Mouse (Mus musculus) limb, embryonic 13.5 days (tissue): ENCODE data around the gene Use1. TPM values are rescaled to one million over a fixed set of nuclear protein-coding genes. Genes with fewer than 3 reads are reported as not detected.
A peak's percentile ranks its signal among the peaks of the same experiment; 100 is the strongest.

ENCODE experiments used
- ATAC-seq: fragments of 200-750 bp; cut with Nextera tagmentation; 2 replicates; pipeline ENCODE4 v1.8.0; 2017; ENCODE audit warnings: low read depth, moderate number of reproducible peaks, moderate TSS enrichment; ENCODE audit not compliant: low FRiP score
- H3K27ac ChIP-seq: fragments of 300-500 bp; sonication (generic); 2 replicates; pipeline ENCODE4 v1.5.1; 2015; ENCODE audit warnings: inconsistent platforms, mild to moderate bottlenecking, moderate library complexity
- H3K27me3 ChIP-seq: fragments of 300-500 bp; sonication (generic); 2 replicates; pipeline ENCODE4 v1.6.1; 2015; ENCODE audit warnings: mild to moderate bottlenecking, inconsistent platforms
- H3K36me3 ChIP-seq: fragments of 300-500 bp; sonication (generic); 2 replicates; pipeline ENCODE4 v1.6.1; 2015; ENCODE audit warnings: inconsistent platforms, mild to moderate bottlenecking, moderate library complexity
- H3K4me1 ChIP-seq: fragments of 300-500 bp; sonication (generic); 2 replicates; pipeline ENCODE4 v1.6.1; 2015; ENCODE audit warnings: inconsistent platforms
- H3K4me2 ChIP-seq: fragments of 300-500 bp; sonication (generic); replicated peaks from 2 replicates; pipeline ENCODE4 v1.6.1; 2015; ENCODE audit warnings: inconsistent platforms, mild to moderate bottlenecking, moderate library complexity
- H3K4me3 ChIP-seq: fragments of 300-500 bp; sonication (generic); 2 replicates; pipeline ENCODE4 v1.5.1; 2015; ENCODE audit warnings: moderate library complexity, mild to moderate bottlenecking, inconsistent platforms
- H3K9ac ChIP-seq: fragments of 300-500 bp; sonication (generic); 2 replicates; pipeline ENCODE4 v1.6.1; 2015; ENCODE audit warnings: mild to moderate bottlenecking, inconsistent platforms
- H3K9me3 ChIP-seq: fragments of 300-500 bp; sonication (generic); 2 replicates; pipeline ENCODE4 v1.6.1; 2016; ENCODE audit warnings: inconsistent platforms
- WGBS: fragments of 180-500 bp; shearing (Covaris S2); methylation state at CpG from one replicate; pipeline ENCODE4 v1.1.7; 2015; 5-methylcytosine and 5-hydroxymethylcytosine counted together
- polyA plus RNA-seq: library from polyadenylated mRNA; unstranded; fragments of >200 nt; fragmentation: Nextera tagmentation; extraction: Ambion mirVana; gene quantifications from 2 replicates; pipeline ENCODE4 v1.2.1, GENCODE M21; 2015

Gene Use1
- polyA plus RNA-seq, 1 experiment from 2014 or later = 108 TPM

- Histone ChIP-seq H3K4me2 (peak overlapping the region; percentile 30; the same call in 1 of the 2 replicates), H3K36me3 (peaks cover 14% of the 10 kb centered on the region), H3K4me1 (peaks cover 12% of the 10 kb centered on the region), H3K27ac (no peak overlapping the region), H3K9ac (no peak overlapping the region), H3K4me3 (no peak overlapping the region), H3K27me3 (no peaks in the 10 kb centered on the region), H3K9me3 (no peaks in the 10 kb centered on the region)
- ATAC-seq = no peak
- 89% methylated on average over 10 of the region's 10 CpGs for WGBS
Observed at GRCm38 (mm10) chr8:71395071-71395470, 28.4 kb downstream of the Use1 start.

GRCm38 (mm10) chr8:71395629-71396028, 29.0 kb downstream of the Use1 start, which contains the start of gene Ushbp1:
Ushbp1 (minus strand) TSS chr8:71395802.
- H3K9ac ChIP-seq = no peak within 1 kb of the TSS
- H3K27ac ChIP-seq = peak within 1 kb of the TSS; percentile 58; the same call in 1 of the 2 replicates
- peak within 1 kb of the TSS; percentile 84 for H3K4me2 ChIP-seq
- no peaks in the 10 kb centered on the region for H3K27me3 ChIP-seq
- H3K36me3 ChIP-seq = peaks cover 18% of the 10 kb centered on the region
- peaks cover 12% of the 10 kb centered on the region for H3K4me1 ChIP-seq
- H3K4me3 ChIP-seq = peak within 1 kb of the TSS; percentile 85
- 88% methylated on average over 9 of the region's 9 CpGs for WGBS
- no peaks in the 10 kb centered on the region for H3K9me3 ChIP-seq
- ATAC-seq = no peak

DNA sequence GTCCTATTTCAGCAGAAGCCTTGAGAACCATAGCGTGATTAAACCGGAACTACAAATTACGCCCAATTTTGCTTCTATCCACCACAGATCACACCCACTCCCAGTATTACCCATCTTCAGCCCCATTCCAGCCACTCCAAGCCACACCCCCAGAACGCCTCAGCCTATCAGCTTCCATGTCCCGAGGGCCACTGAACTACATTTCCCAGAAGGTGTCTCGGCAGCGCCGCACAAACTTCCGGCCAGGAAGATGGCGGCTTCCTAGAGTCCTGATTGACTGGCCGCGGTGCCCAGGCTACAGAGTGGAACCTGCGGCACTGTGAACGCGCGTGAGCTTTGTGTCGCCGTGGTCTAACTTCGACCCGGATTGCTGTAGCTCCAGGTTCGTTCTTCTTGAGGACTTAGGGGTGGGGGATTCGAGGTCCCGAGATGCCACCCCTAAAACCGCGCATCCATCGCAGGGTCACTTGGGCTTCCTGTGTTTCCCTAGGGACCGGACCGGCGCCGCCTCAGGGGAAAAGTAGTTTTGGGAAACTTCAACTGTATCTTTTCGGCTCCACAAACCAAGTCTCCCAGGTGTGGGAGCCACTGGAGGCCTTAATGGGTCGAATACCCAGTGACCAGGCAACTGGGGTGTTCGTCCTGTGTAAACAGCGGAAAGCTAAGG, 30.1 kb downstream of the Use1 start, which contains the start of gene Babam1:
TSS of gene Babam1 (plus strand) at position 223 of the 667 bp plus-strand sequence.
- Histone ChIP-seq H3K36me3 (peaks cover 21% of the 10 kb centered on the region), H3K9me3 (no peaks in the 10 kb centered on the region), H3K4me2 (peak within 1 kb of the TSS; percentile 84), H3K4me3 (peak within 1 kb of the TSS; percentile 85), H3K27ac (peak within 1 kb of the TSS; percentile 58; the same call in 1 of the 2 replicates), H3K4me1 (peaks cover 12% of the 10 kb centered on the region), H3K9ac (peak within 1 kb of the TSS; percentile 81), H3K27me3 (no peaks in the 10 kb centered on the region)
- WGBS = 1% methylated on average over 34 of the region's 34 CpGs
- ATAC-seq = peak; percentile 96

DNA sequence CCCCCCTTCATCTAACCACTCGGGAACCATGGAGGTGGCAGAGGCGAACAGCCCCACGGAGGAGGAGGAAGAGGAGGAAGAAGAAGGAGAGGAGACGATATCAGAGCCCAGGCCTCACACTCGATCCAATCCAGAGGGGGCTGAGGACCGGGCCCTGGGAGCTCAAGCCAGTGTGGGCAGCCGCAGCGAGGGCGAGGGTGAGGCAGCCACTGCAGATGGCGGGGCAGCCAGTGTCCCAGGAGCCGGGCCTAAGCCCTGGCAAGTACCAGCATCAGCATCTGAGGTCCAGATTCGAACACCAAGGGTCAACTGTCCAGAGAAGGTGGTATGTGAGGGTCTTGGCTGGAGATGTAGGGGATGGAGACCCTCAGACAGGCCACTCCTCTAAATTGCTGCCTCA, 31.1 kb downstream of the Use1 start:
- peak overlapping the region; percentile 85 for H3K4me3 ChIP-seq
- ATAC-seq = no peak
- H3K27ac ChIP-seq = no peak overlapping the region
- no peaks in the 10 kb centered on the region for H3K9me3 ChIP-seq
- WGBS = 86% methylated on average over 12 of the region's 12 CpGs
- peak overlapping the region; percentile 84 for H3K4me2 ChIP-seq
- peak overlapping the region; percentile 81 for H3K9ac ChIP-seq
- H3K36me3 ChIP-seq = peaks cover 21% of the 10 kb centered on the region
- no peaks in the 10 kb centered on the region for H3K27me3 ChIP-seq
- H3K4me1 ChIP-seq = peaks cover 12% of the 10 kb centered on the region

- Histone ChIP-seq H3K9ac (no peak overlapping the region), H3K4me2 (no peak overlapping the region), H3K27ac (no peak overlapping the region), H3K9me3 (no peaks in the 10 kb centered on the region), H3K27me3 (no peaks in the 10 kb centered on the region), H3K4me3 (no peak overlapping the region), H3K4me1 (peaks cover 12% of the 10 kb centered on the region), H3K36me3 (peaks cover 26% of the 10 kb centered on the region)
- 92% methylated on average over 2 of the region's 2 CpGs for WGBS
- no peak for ATAC-seq
Observed at GRCm38 (mm10) chr8:71400826-71401225, 34.2 kb downstream of the Use1 start.

- no peak for ATAC-seq
- H3K4me1 ChIP-seq = peaks cover 12% of the 10 kb centered on the region
Observed at GRCm38 (mm10) chr8:71401454-71401853, 34.8 kb downstream of the Use1 start.

GRCm38 (mm10) chr8:71402446-71402964, 35.9 kb downstream of the Use1 start:
- no peak for ATAC-seq
- H3K4me3 ChIP-seq = no peak overlapping the region
- WGBS = 87% methylated on average over 9 of the region's 9 CpGs
- H3K9ac ChIP-seq = no peak overlapping the region
- H3K27me3 ChIP-seq = no peaks in the 10 kb centered on the region
- H3K4me2 ChIP-seq = no peak overlapping the region
- no peak overlapping the region for H3K27ac ChIP-seq
- no peaks in the 10 kb centered on the region for H3K9me3 ChIP-seq
- peaks cover 19% of the 10 kb centered on the region for H3K4me1 ChIP-seq
- peaks cover 31% of the 10 kb centered on the region for H3K36me3 ChIP-seq

More at GRCm38 (mm10) chr8:71401454-71401853, 34.8 kb downstream of the Use1 start:
- Histone ChIP-seq H3K9ac (no peak overlapping the region), H3K9me3 (no peaks in the 10 kb centered on the region), H3K27me3 (no peaks in the 10 kb centered on the region), H3K4me3 (no peak overlapping the region), H3K27ac (no peak overlapping the region), H3K36me3 (peaks cover 26% of the 10 kb centered on the region), H3K4me2 (no peak overlapping the region)

DNA sequence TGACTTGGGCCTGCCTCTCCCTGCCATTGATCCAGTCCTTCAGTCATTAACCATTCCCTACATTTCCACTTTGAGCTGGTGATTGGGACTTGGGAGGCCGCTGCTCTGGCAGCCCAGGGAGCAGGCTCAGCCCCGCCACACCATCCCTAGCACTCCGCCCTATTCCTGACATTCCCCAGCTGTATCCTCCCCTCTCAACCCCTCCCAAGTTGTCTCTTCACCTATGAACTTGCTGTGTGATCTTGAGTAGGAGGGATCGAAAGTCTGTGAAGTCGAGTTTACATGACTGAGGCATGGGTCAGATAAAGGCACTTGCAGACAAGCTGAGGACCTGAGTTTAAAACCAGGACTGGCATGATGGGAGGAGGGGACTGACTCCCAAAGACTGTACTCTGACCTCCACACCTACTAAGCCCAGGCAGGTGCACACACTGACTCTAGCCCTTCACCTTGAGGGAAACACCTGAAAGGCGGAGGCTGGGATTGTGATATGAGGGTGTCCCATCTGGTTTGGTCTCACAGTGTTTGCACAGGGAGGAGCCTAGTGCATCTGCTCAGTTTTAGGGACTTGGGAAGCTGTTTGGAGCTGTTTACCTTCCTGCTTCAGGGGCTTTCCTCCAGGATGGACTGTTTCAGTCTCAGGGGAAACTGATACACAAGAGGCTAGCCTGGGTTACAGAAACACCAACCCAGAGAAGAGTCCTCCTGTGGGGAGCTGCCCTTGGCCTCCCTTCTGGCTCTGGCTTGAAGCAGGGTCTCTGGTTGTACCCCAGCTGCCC, 36.6 kb downstream of the Use1 start:
- Histone ChIP-seq H3K4me1 (peaks cover 16% of the 10 kb centered on the region), H3K4me3 (no peak overlapping the region), H3K4me2 (no peak overlapping the region), H3K9ac (no peak overlapping the region), H3K9me3 (no peaks in the 10 kb centered on the region), H3K27ac (no peak overlapping the region), H3K27me3 (no peaks in the 10 kb centered on the region), H3K36me3 (peaks cover 37% of the 10 kb centered on the region)
- 83% methylated on average over 6 of the region's 6 CpGs for WGBS
- ATAC-seq = no peak

- H3K9me3 ChIP-seq = no peaks in the 10 kb centered on the region
- no peak overlapping the region for H3K9ac ChIP-seq
- no peak overlapping the region for H3K27ac ChIP-seq
- peaks cover 16% of the 10 kb centered on the region for H3K4me1 ChIP-seq
- peaks cover 37% of the 10 kb centered on the region for H3K36me3 ChIP-seq
- no peaks in the 10 kb centered on the region for H3K27me3 ChIP-seq
- H3K4me3 ChIP-seq = no peak overlapping the region
- ATAC-seq = no peak
- no peak overlapping the region for H3K4me2 ChIP-seq
- WGBS = 86% methylated on average over 8 of the region's 8 CpGs
Observed at GRCm38 (mm10) chr8:71404011-71404410, 37.4 kb downstream of the Use1 start.

GRCm38 (mm10) chr8:71404951-71405351, 38.3 kb downstream of the Use1 start:
- Histone ChIP-seq H3K4me1 (peaks cover 16% of the 10 kb centered on the region), H3K27ac (no peak overlapping the region), H3K9ac (no peak overlapping the region), H3K36me3 (peaks cover 41% of the 10 kb centered on the region), H3K27me3 (no peaks in the 10 kb centered on the region), H3K4me2 (peak overlapping the region; percentile 93; the same call in 1 of the 2 replicates), H3K4me3 (peak overlapping the region; percentile 63), H3K9me3 (no peaks in the 10 kb centered on the region)
- no peak for ATAC-seq
- 89% methylated on average over 9 of the region's 9 CpGs for WGBS

- Histone ChIP-seq H3K4me3 (peak within 1 kb of the TSS; percentile 63), H3K9ac (peak within 1 kb of the TSS; percentile 68), H3K27me3 (no peaks in the 10 kb centered on the region), H3K36me3 (peaks cover 39% of the 10 kb centered on the region), H3K27ac (no peak within 1 kb of the TSS; the same call in 1 of the 2 replicates), H3K4me1 (peaks cover 16% of the 10 kb centered on the region), H3K4me2 (peak within 1 kb of the TSS; percentile 93), H3K9me3 (no peaks in the 10 kb centered on the region)
- peak; percentile 90 for ATAC-seq
- 17% methylated on average over 31 of the region's 33 CpGs for WGBS
Observed at GRCm38 (mm10) chr8:71405401-71406098, 38.9 kb downstream of the Use1 start, which contains the start of gene Ankle1. Ankle1 (plus strand) TSS chr8:71406010.
